Mouse (Mus musculus) thymus, postnatal 10 days (tissue): Measurements from ENCODE around the gene Nupr1.

ENCODE experiments used
- DNase-seq, 2 experiments: peaks; one replicate each; pipeline ENCODE4 v3.0.0; 2021; ENCODE audit warnings: low spot score in 2 of 2

The Nupr1 gene

GRCm38 (mm10) chr7:126643244-126643617 lies 12.6 kb upstream of the Nupr1 start:
- DNase-seq, result peak in 1 of 2 experiments; percentile 31

- no peak for DNase-seq
These were observed 12.0 kb upstream of the Nupr1 start for GRCm38 (mm10) chr7:126642545-126643243.

- peak in 1 of 2 experiments; percentile 57 for DNase-seq
These were observed 6.3 kb upstream of the Nupr1 start for GRCm38 (mm10) chr7:126636733-126637520.

GRCm38 (mm10) chr7:126635375-126635774 lies 4.7 kb upstream of the Nupr1 start:
- DNase-seq, result no peak

GRCm38 (mm10) chr7:126632478-126632877 lies 1.8 kb upstream of the Nupr1 start:
- DNase-seq, result no peak

GRCm38 (mm10) chr7:126629915-126630314 lies 746 bp downstream of the Nupr1 start:
- no peak for DNase-seq

- no peak for DNase-seq
These were observed 2.5 kb downstream of the Nupr1 start for GRCm38 (mm10) chr7:126628111-126628510.

GRCm38 (mm10) chr7:126625807-126626600 lies 4.7 kb downstream of the Nupr1 start:
- no peak for DNase-seq

GRCm38 (mm10) chr7:126625369-126625768 lies 5.3 kb downstream of the Nupr1 start:
- DNase-seq, result no peak

- DNase-seq, result no peak
These were observed 5.9 kb downstream of the Nupr1 start for GRCm38 (mm10) chr7:126624774-126625173.

GRCm38 (mm10) chr7:126623381-126623780 lies 7.3 kb downstream of the Nupr1 start:
- no peak for DNase-seq

GRCm38 (mm10) chr7:126621452-126622359 lies 9.0 kb downstream of the Nupr1 start:
- DNase-seq, result no peak

GRCm38 (mm10) chr7:126619559-126620275 lies 10.9 kb downstream of the Nupr1 start:
- no peak for DNase-seq

GRCm38 (mm10) chr7:126616707-126617106 lies 14.0 kb downstream of the Nupr1 start:
- no peak for DNase-seq

GRCm38 (mm10) chr7:126612736-126613135 lies 17.9 kb downstream of the Nupr1 start:
- no peak for DNase-seq

GRCm38 (mm10) chr7:126607796-126608195 lies 22.9 kb downstream of the Nupr1 start:
- DNase-seq, result no peak

- DNase-seq, result no peak
These were observed 23.6 kb downstream of the Nupr1 start for GRCm38 (mm10) chr7:126607064-126607463.

GRCm38 (mm10) chr7:126606611-126607010 lies 24.1 kb downstream of the Nupr1 start:
- peak in 1 of 2 experiments; percentile 15 for DNase-seq

- DNase-seq, result no peak
These were observed 28.0 kb downstream of the Nupr1 start for GRCm38 (mm10) chr7:126602650-126603049.

- DNase-seq, result no peak
These were observed 28.8 kb downstream of the Nupr1 start for GRCm38 (mm10) chr7:126601896-126602295.

- DNase-seq, result no peak
These were observed 31.7 kb downstream of the Nupr1 start for GRCm38 (mm10) chr7:126598919-126599318.
